8 mouse cellular contexts compared by ENCODE assay signal in genomic region chr19:5423561-5423960, GRCm38 (mm10). TPM values are rescaled to one million over a fixed set of nuclear protein-coding genes. Genes with fewer than 3 reads are reported as not detected.
DNase-seq lines count a peak whose midpoint lies in the region; ATAC-seq and TF ChIP-seq lines count a peak whose summit lies in the region.

No protein-coding gene starts in this region.

- TF ChIP-seq EP300 in MEL (IDR thresholded peaks at IDR 0.05; ENCODE audit: low read depth in 1 of 2, low read length in 2 of 2), result no peak

- no peaks in the 10 kb centered on the region for H3K27me3 ChIP-seq in heart, embryonic 14.5 days (ENCODE audit: control insufficient read depth, insufficient read depth, low read length)
- H3K27me3 ChIP-seq in MEL (ENCODE audit: control insufficient read depth in 1 of 2, insufficient read depth in 2 of 2, low read length in 2 of 2), result no peaks in the 10 kb centered on the region
- no peaks in the 10 kb centered on the region for H3K27me3 ChIP-seq in forebrain, embryonic 14.5 days (replicated peaks; ENCODE audit: control insufficient read depth, insufficient read depth, low read length)
- H3K27me3 ChIP-seq in liver, embryonic 13.5 days, result no peaks in the 10 kb centered on the region

- peak overlapping the region; percentile 84 for H3K4me2 ChIP-seq in heart, embryonic 14.5 days (ENCODE audit: low read length)
- peak overlapping the region; percentile 71 for H3K4me2 ChIP-seq in forebrain, embryonic 14.5 days (ENCODE audit: low read length)
- peak overlapping the region; percentile 96 for H3K4me2 ChIP-seq in liver, embryonic 13.5 days

- peaks cover 24% of the 10 kb centered on the region for H3K79me2 ChIP-seq in MEL (ENCODE audit: control insufficient read depth, insufficient read depth, low read length, poor library complexity)

- intact Hi-C loops in left cerebral cortex, postnatal 14 days (cut with DNase I), result no loop called here

- TF ChIP-seq POLR2A in MEL (IDR thresholded peaks at IDR 0.05; ENCODE audit: control insufficient read depth in 1 of 2, insufficient read depth in 1 of 2, low read depth in 1 of 2, low read length in 2 of 2, poor library complexity in 1 of 2), result no peak

- TF ChIP-seq CTCF in MEL (IDR thresholded peaks at IDR 0.05 in 2 of 3, conservative IDR thresholded peaks at IDR 0.05 in 1 of 3; ENCODE audit: control insufficient read depth in 1 of 3, insufficient read depth in 1 of 3, low read depth in 2 of 3, low read length in 3 of 3, poor library complexity in 1 of 3, severe bottlenecking in 1 of 3), result no peak

- H3K9me3 ChIP-seq in heart, embryonic 14.5 days (ENCODE audit: control insufficient read depth, low read length), result no peaks in the 10 kb centered on the region
- H3K9me3 ChIP-seq in MEL (replicated peaks; ENCODE audit: insufficient read depth, low read length), result no peaks in the 10 kb centered on the region
- H3K9me3 ChIP-seq in forebrain, embryonic 14.5 days (replicated peaks; ENCODE audit: control insufficient read depth, low read length), result no peaks in the 10 kb centered on the region
- H3K9me3 ChIP-seq in liver, embryonic 13.5 days (replicated peaks), result no peaks in the 10 kb centered on the region

- peaks cover 18 to 21% of the 10 kb centered on the region in 2 experiments for H3K4me1 ChIP-seq in heart, embryonic 14.5 days (ENCODE audit: control insufficient read depth in 2 of 2, insufficient read depth in 2 of 2, low read length in 2 of 2)
- H3K4me1 ChIP-seq in MEL (ENCODE audit: control insufficient read depth in 1 of 2, insufficient read depth in 2 of 2, low read length in 2 of 2), result peaks cover 0 to 13% of the 10 kb centered on the region in 2 experiments; a peak in 1 of 4 replicates
- H3K4me1 ChIP-seq in forebrain, embryonic 14.5 days (ENCODE audit: control insufficient read depth, insufficient read depth, low read length), result peaks cover 16% of the 10 kb centered on the region
- H3K4me1 ChIP-seq in liver, embryonic 13.5 days (replicated peaks), result peaks cover 52% of the 10 kb centered on the region

- TF ChIP-seq RAD21 in MEL (IDR thresholded peaks at IDR 0.05; ENCODE audit: low read depth, low read length), result no peak

- peaks cover 65% of the 10 kb centered on the region for H3K36me3 ChIP-seq in heart, embryonic 14.5 days (ENCODE audit: control insufficient read depth, insufficient read depth, low read length)
- H3K36me3 ChIP-seq in MEL (ENCODE audit: control insufficient read depth in 1 of 2, insufficient read depth in 2 of 2, low read length in 2 of 2), result peaks cover 0 to 2% of the 10 kb centered on the region in 2 experiments; a peak in 2 of 4 replicates
- H3K36me3 ChIP-seq in forebrain, embryonic 14.5 days (ENCODE audit: control insufficient read depth, insufficient read depth, low read length), result peaks cover 38% of the 10 kb centered on the region
- peaks cover 48% of the 10 kb centered on the region for H3K36me3 ChIP-seq in liver, embryonic 13.5 days

- WGBS in heart, embryonic 14.5 days, result 66% methylated on average over 12 of the region's 12 CpGs
- WGBS in forebrain, embryonic 14.5 days, result 68% methylated on average over 12 of the region's 12 CpGs
- WGBS in liver, embryonic 13.5 days (ENCODE audit: insufficient replicate concordance), result 60% methylated on average over 12 of the region's 12 CpGs

- peak overlapping the region; percentile 32 to 92; a peak in 1 of 4 replicates for H3K27ac ChIP-seq in heart, embryonic 14.5 days (replicated peaks in 1 of 2; ENCODE audit: control insufficient read depth in 1 of 2, insufficient read depth in 1 of 2, low read depth in 2 of 2, low read length in 2 of 2)
- no peak overlapping the region for H3K27ac ChIP-seq in MEL (ENCODE audit: control insufficient read depth, low read depth, low read length)
- H3K27ac ChIP-seq in forebrain, embryonic 14.5 days (ENCODE audit: low read depth, low read length), result no peak overlapping the region
- H3K27ac ChIP-seq in liver, embryonic 13.5 days, result peak overlapping the region; percentile 91

- DNase-seq in heart, postnatal 4 days, result no peak
- DNase-seq in MEL (ENCODE audit: low read depth, low spot score), result no peak
- DNase-seq in forebrain, embryonic 14.5 days (ENCODE audit: low spot score), result no peak
- DNase-seq in liver, embryonic 13.5 days, result no peak
- DNase-seq in embryo, embryonic 10.5 days (ENCODE audit: low spot score), result no peak
- no peak for DNase-seq in left cerebral cortex, postnatal 14 days (ENCODE audit: low spot score in 2 of 2)
- no peak for DNase-seq in c-Kit-positive CD71-positive TER-119-positive erythroid progenitor cells, embryonic 14.5 days (ENCODE audit: low spot score)

- H3K4me3 ChIP-seq in heart, embryonic 14.5 days (ENCODE audit: control insufficient read depth in 1 of 2, insufficient read depth in 1 of 2, low read depth in 1 of 2, low read length in 2 of 2), result peak overlapping the region; percentile 87 to 92
- peak overlapping the region; percentile 94 to 95 for H3K4me3 ChIP-seq in MEL (ENCODE audit: control insufficient read depth in 1 of 2, insufficient read depth in 1 of 2, low read depth in 2 of 2, low read length in 2 of 2)
- peak overlapping the region; percentile 88 for H3K4me3 ChIP-seq in forebrain, embryonic 14.5 days (ENCODE audit: low read depth, low read length)
- H3K4me3 ChIP-seq in liver, embryonic 13.5 days (replicated peaks), result peak overlapping the region; percentile 82

- peak overlapping the region; percentile 97 for H3K9ac ChIP-seq in heart, embryonic 14.5 days (ENCODE audit: low read length)
- peak overlapping the region; percentile 96 for H3K9ac ChIP-seq in MEL (ENCODE audit: control insufficient read depth, low read depth, low read length, poor library complexity, severe bottlenecking)
- H3K9ac ChIP-seq in forebrain, embryonic 14.5 days (ENCODE audit: low read length), result peak overlapping the region; percentile 84
- H3K9ac ChIP-seq in liver, embryonic 13.5 days, result peak overlapping the region; percentile 84

- ATAC-seq in heart, embryonic 14.5 days (ENCODE audit: insufficient number of reproducible peaks, insufficient read depth, low FRiP score, low read depth), result no peak
- no peak for ATAC-seq in forebrain, embryonic 14.5 days
- ATAC-seq in liver, embryonic 13.5 days (ENCODE audit: low read depth), result no peak

TF ChIP-seq in MEL, 35 proteins besides CTCF, POLR2A, EP300 and RAD21 (continues in another document):
- TF ChIP-seq KAT2A (conservative IDR thresholded peaks at IDR 0.05; ENCODE audit: low read depth, low read length) (no peak), MAFK (IDR thresholded peaks at IDR 0.05; ENCODE audit: borderline replicate concordance, low read depth, low read length) (no peak)

RNA-seq across cellular contexts. Expression of gene Drap1, which starts 1.2 kb away (rescaled TPM):
- polyA plus RNA-seq in heart, embryonic 14.5 days (2014; fragmentation: Nextera tagmentation; extraction: Ambion mirVana), result 154 and 178 TPM in 2 replicates
- total RNA-seq in heart, postnatal 4 days (2021), result 100 to 1,000 TPM; 231 to 246 TPM
- total RNA-seq in MEL (2012; rRNA removed), result 160 and 183 TPM in 2 replicates
- 100 to 1,000 TPM in 1 of 2 experiments, not detected in 1; 307 TPM for polyA plus RNA-seq in MEL (2012; ENCODE audit: insufficient read depth in 1 of 2, insufficient read length in 2 of 2, low read depth in 1 of 2, low replicate concordance in 2 of 2, missing spikeins in 1 of 2)
- 255 and 263 TPM in 2 replicates for polyA plus RNA-seq in forebrain, embryonic 14.5 days (2014; fragmentation: Nextera tagmentation; extraction: Ambion mirVana)
- polyA plus RNA-seq in liver, embryonic 13.5 days (2015; fragmentation: Nextera tagmentation; extraction: Ambion mirVana), result 90.0 and 94.5 TPM in 2 replicates
- 100 to 1,000 TPM; 168 to 192 TPM for total RNA-seq in left cerebral cortex, postnatal 14 days (2021)

RNA-seq across cellular contexts. Expression of gene AI837181, which starts 1.4 kb away (rescaled TPM):
- polyA plus RNA-seq in heart, embryonic 14.5 days (2014; fragmentation: Nextera tagmentation; extraction: Ambion mirVana), result 23.7 and 35.0 TPM in 2 replicates
- 10 to 100 TPM; 35.2 to 35.3 TPM for total RNA-seq in heart, postnatal 4 days (2021)
- total RNA-seq in MEL (2012; rRNA removed), result 8.4 and 8.9 TPM in 2 replicates
- polyA plus RNA-seq in MEL (2012; ENCODE audit: insufficient read depth in 1 of 2, insufficient read length in 2 of 2, low read depth in 1 of 2, low replicate concordance in 2 of 2, missing spikeins in 1 of 2), result 10 to 100 TPM in 1 of 2 experiments, not detected in 1; 41.3 TPM
- 36.7 and 46.9 TPM in 2 replicates for polyA plus RNA-seq in forebrain, embryonic 14.5 days (2014; fragmentation: Nextera tagmentation; extraction: Ambion mirVana)
- 18.0 and 19.0 TPM in 2 replicates for polyA plus RNA-seq in liver, embryonic 13.5 days (2015; fragmentation: Nextera tagmentation; extraction: Ambion mirVana)
- 10 to 100 TPM; 60.8 to 63.3 TPM for total RNA-seq in left cerebral cortex, postnatal 14 days (2021)

RNA-seq across cellular contexts. Expression of gene Tsga10ip, which starts 21.2 kb away (rescaled TPM):
- polyA plus RNA-seq in heart, embryonic 14.5 days (2014; fragmentation: Nextera tagmentation; extraction: Ambion mirVana), result 1.6 and 3.0 TPM in 2 replicates
- total RNA-seq in heart, postnatal 4 days (2021), result under 1 TPM; 0.45 to 0.48 TPM
- 0.54 and 0.72 TPM in 2 replicates for total RNA-seq in MEL (2012; rRNA removed)
- 1 to 10 TPM in 1 of 2 experiments, not detected in 1; 4.5 TPM for polyA plus RNA-seq in MEL (2012; ENCODE audit: insufficient read depth in 1 of 2, insufficient read length in 2 of 2, low read depth in 1 of 2, low replicate concordance in 2 of 2, missing spikeins in 1 of 2)
- polyA plus RNA-seq in forebrain, embryonic 14.5 days (2014; fragmentation: Nextera tagmentation; extraction: Ambion mirVana), result not detected in 2 replicates
- polyA plus RNA-seq in liver, embryonic 13.5 days (2015; fragmentation: Nextera tagmentation; extraction: Ambion mirVana), result 0.12 TPM in 1 of 2 replicates, not detected in the other
- under 1 TPM in 1 of 2 experiments, not detected in 1; 0.29 TPM for total RNA-seq in left cerebral cortex, postnatal 14 days (2021)

RNA-seq across cellular contexts. Expression of gene Fosl1, which starts 23.8 kb away (rescaled TPM):
- polyA plus RNA-seq in heart, embryonic 14.5 days (2014; fragmentation: Nextera tagmentation; extraction: Ambion mirVana), result not detected in 2 replicates
- not detected for total RNA-seq in heart, postnatal 4 days (2021)
- total RNA-seq in MEL (2012; rRNA removed), result 1.1 and 2.0 TPM in 2 replicates
- 1 to 10 TPM in 1 of 2 experiments, not detected in 1; 3.1 TPM for polyA plus RNA-seq in MEL (2012; ENCODE audit: insufficient read depth in 1 of 2, insufficient read length in 2 of 2, low read depth in 1 of 2, low replicate concordance in 2 of 2, missing spikeins in 1 of 2)
- not detected in 2 replicates for polyA plus RNA-seq in forebrain, embryonic 14.5 days (2014; fragmentation: Nextera tagmentation; extraction: Ambion mirVana)
- polyA plus RNA-seq in liver, embryonic 13.5 days (2015; fragmentation: Nextera tagmentation; extraction: Ambion mirVana), result not detected in 2 replicates
- not detected for total RNA-seq in left cerebral cortex, postnatal 14 days (2021)

RNA-seq across cellular contexts. Expression of gene Ccdc85b, which starts 34.1 kb away (rescaled TPM):
- polyA plus RNA-seq in heart, embryonic 14.5 days (2014; fragmentation: Nextera tagmentation; extraction: Ambion mirVana), result 9.0 and 10.4 TPM in 2 replicates
- total RNA-seq in heart, postnatal 4 days (2021), result 10 to 100 TPM; 13.5 to 13.9 TPM
- 3.6 and 4.1 TPM in 2 replicates for total RNA-seq in MEL (2012; rRNA removed)
- 1 to 10 TPM in 1 of 2 experiments, not detected in 1; 7.6 TPM for polyA plus RNA-seq in MEL (2012; ENCODE audit: insufficient read depth in 1 of 2, insufficient read length in 2 of 2, low read depth in 1 of 2, low replicate concordance in 2 of 2, missing spikeins in 1 of 2)
- polyA plus RNA-seq in forebrain, embryonic 14.5 days (2014; fragmentation: Nextera tagmentation; extraction: Ambion mirVana), result 5.9 and 6.4 TPM in 2 replicates
- 2.0 and 2.1 TPM in 2 replicates for polyA plus RNA-seq in liver, embryonic 13.5 days (2015; fragmentation: Nextera tagmentation; extraction: Ambion mirVana)
- total RNA-seq in left cerebral cortex, postnatal 14 days (2021), result 10 to 100 TPM; 25.8 to 26.3 TPM

Comparison
In these comparisons a context has a peak if more than half of its experiments do, and no peak if none do; other contexts are left out.
1. H3K27ac ChIP-seq: peak in heart, embryonic 14.5 days (2 of 2) and liver, embryonic 13.5 days (single experiment); none in MEL (single experiment) and forebrain, embryonic 14.5 days (single experiment).
2. Peak in every context shown above with its lines, with median percentiles within 50 percentile points of each other: H3K4me2 ChIP-seq, H3K4me3 ChIP-seq and H3K9ac ChIP-seq.